Mouse (Mus musculus) lung, postnatal 0 days (tissue): ENCODE data around the gene Tmem129.

ENCODE experiments used
- CTCF ChIP-seq: IDR thresholded peaks from 2 replicates; pipeline ENCODE4 v1.5.1; 2016; ENCODE audit warnings: antibody characterized with exemption, mild to moderate bottlenecking
- EP300 ChIP-seq: IDR thresholded peaks from 2 replicates; pipeline ENCODE4 v1.6.1; 2016; ENCODE audit warnings: antibody characterized with exemption, mild to moderate bottlenecking, control low read depth

- TF ChIP-seq CTCF: peak; percentile 88
- TF ChIP-seq EP300: no peak
Measured at GRCm38 (mm10) chr5:33675964-33676363, 17.7 kb upstream of the Tmem129 start.
